Mouse (Mus musculus) intestine, postnatal 0 days (tissue): ENCODE measurements at regions not wholly inside any gene's neighbourhood (a gene's known extent, or its start where the extent isn't known, plus 50 kb on each side); places are given as distances from the start of the nearest gene placed in this dataset.

Experiments
- ATAC-seq: fragments of 200-750 bp; cut with Nextera tagmentation; 2 replicates; pipeline ENCODE4 v1.8.0; 2017; ENCODE audit warnings: mild to moderate bottlenecking, moderate TSS enrichment, moderate library complexity
- H3K27ac ChIP-seq: fragments of 300-500 bp; sonication (generic); 2 replicates; pipeline ENCODE4 v1.5.1; 2014; ENCODE audit warnings: mild to moderate bottlenecking, low read depth, low read length, moderate library complexity
- H3K27me3 ChIP-seq: fragments of 300-500 bp; sonication (generic); replicated peaks from 2 replicates; pipeline ENCODE4 v1.6.1; 2014; ENCODE audit warnings: low read length, mixed read lengths; ENCODE audit not compliant: control insufficient read depth, insufficient read depth
- H3K36me3 ChIP-seq: fragments of 300-500 bp; sonication (generic); 2 replicates; pipeline ENCODE4 v1.6.1; 2014; ENCODE audit warnings: mild to moderate bottlenecking, moderate library complexity; ENCODE audit not compliant: control insufficient read depth, insufficient read depth
- H3K4me1 ChIP-seq: fragments of 300-500 bp; sonication (generic); replicated peaks from 2 replicates; pipeline ENCODE4 v1.6.1; 2014; ENCODE audit warnings: antibody characterized with exemption, low read length, mixed read lengths; ENCODE audit not compliant: control insufficient read depth, insufficient read depth
- H3K4me2 ChIP-seq: fragments of 300-500 bp; sonication (generic); replicated peaks from 2 replicates; pipeline ENCODE4 v1.6.1; 2014; ENCODE audit warnings: low read depth, mild to moderate bottlenecking, moderate library complexity
- H3K4me3 ChIP-seq: fragments of 300-500 bp; sonication (generic); 2 replicates; pipeline ENCODE4 v1.5.1; 2014; ENCODE audit warnings: low read depth, low read length
- H3K9ac ChIP-seq: fragments of 300-500 bp; sonication (generic); 2 replicates; pipeline ENCODE4 v1.6.1; 2014; ENCODE audit warnings: mild to moderate bottlenecking, low read depth, low read length
- H3K9me3 ChIP-seq: fragments of 300-500 bp; sonication (generic); 2 replicates; pipeline ENCODE4 v1.6.1; 2016; ENCODE audit warnings: mixed run types; ENCODE audit not compliant: control insufficient read depth
- CTCF ChIP-seq: sonication (generic); IDR thresholded peaks from 2 replicates; pipeline ENCODE4 v1.5.1; 2016; ENCODE audit warnings: low read depth, mild to moderate bottlenecking, control low read depth, antibody characterized with exemption, moderate library complexity
- WGBS: fragments of 180-500 bp; shearing (Covaris S2); extraction: QIAGEN DNeasy Blood & Tissue Kit; methylation state at CpG from one replicate; pipeline ENCODE4 v1.1.7; 2014; 5-methylcytosine and 5-hydroxymethylcytosine counted together

GRCm38 (mm10) chr8:35877581-35877980 is 112.0 kb downstream of the Gm19410 start:
- WGBS = 86% methylated on average over 2 of the region's 2 CpGs
- H3K4me2 ChIP-seq = no peak overlapping the region
- no peak overlapping the region for H3K27ac ChIP-seq
- no peaks in the 10 kb centered on the region for H3K4me1 ChIP-seq
- TF ChIP-seq CTCF = no peak
- no peaks in the 10 kb centered on the region for H3K27me3 ChIP-seq
- no peaks in the 10 kb centered on the region for H3K36me3 ChIP-seq
- no peaks in the 10 kb centered on the region for H3K9me3 ChIP-seq
- no peak for ATAC-seq
- no peak overlapping the region for H3K4me3 ChIP-seq
- H3K9ac ChIP-seq = no peak overlapping the region

GRCm38 (mm10) chr8:35881810-35882209 is 116.2 kb downstream of the Gm19410 start:
- H3K4me1 ChIP-seq = no peaks in the 10 kb centered on the region; the same call in 1 of the 2 replicates
- no peak overlapping the region for H3K27ac ChIP-seq
- H3K9ac ChIP-seq = no peak overlapping the region
- no peaks in the 10 kb centered on the region for H3K9me3 ChIP-seq
- no peaks in the 10 kb centered on the region for H3K27me3 ChIP-seq
- no peaks in the 10 kb centered on the region for H3K36me3 ChIP-seq
- no peak overlapping the region for H3K4me3 ChIP-seq
- ATAC-seq = no peak
- 51% methylated on average over 5 of the region's 5 CpGs for WGBS
- TF ChIP-seq CTCF = no peak
- H3K4me2 ChIP-seq = no peak overlapping the region

- H3K9me3 ChIP-seq = no peaks in the 10 kb centered on the region
- H3K36me3 ChIP-seq = no peaks in the 10 kb centered on the region
- H3K27ac ChIP-seq = no peak overlapping the region
- no peak overlapping the region for H3K9ac ChIP-seq
- no peak overlapping the region for H3K4me2 ChIP-seq
- no peaks in the 10 kb centered on the region for H3K27me3 ChIP-seq
- no peaks in the 10 kb centered on the region; the same call in 1 of the 2 replicates for H3K4me1 ChIP-seq
- H3K4me3 ChIP-seq = no peak overlapping the region
- ATAC-seq = no peak
- 45% methylated on average over 12 of the region's 12 CpGs for WGBS
- TF ChIP-seq CTCF = no peak
These were observed 117.3 kb downstream of the Gm19410 start for GRCm38 (mm10) chr8:35882638-35883455.

- TF ChIP-seq CTCF = no peak
- H3K4me1 ChIP-seq = no peaks in the 10 kb centered on the region; the same call in 1 of the 2 replicates
- no peaks in the 10 kb centered on the region for H3K27me3 ChIP-seq
- no peak overlapping the region for H3K4me2 ChIP-seq
- H3K36me3 ChIP-seq = no peaks in the 10 kb centered on the region
- WGBS = 87% methylated on average over 1 of the region's 1 CpGs
- H3K27ac ChIP-seq = no peak overlapping the region
- no peak for ATAC-seq
- no peaks in the 10 kb centered on the region for H3K9me3 ChIP-seq
- H3K9ac ChIP-seq = no peak overlapping the region
- no peak overlapping the region for H3K4me3 ChIP-seq
These were observed 117.8 kb downstream of the Gm19410 start for GRCm38 (mm10) chr8:35883456-35883780.

GRCm38 (mm10) chr8:35884545-35884944 is 119.0 kb downstream of the Gm19410 start:
- WGBS = 54% methylated on average over 6 of the region's 6 CpGs

GRCm38 (mm10) chr8:35890083-35890482 is 124.5 kb downstream of the Gm19410 start:
- no peak overlapping the region for H3K27ac ChIP-seq
- no peak for TF ChIP-seq CTCF
- 72% methylated on average over 4 of the region's 4 CpGs for WGBS

More at GRCm38 (mm10) chr8:35884545-35884944, 119.0 kb downstream of the Gm19410 start:
- Histone ChIP-seq H3K9ac (no peak overlapping the region), H3K36me3 (no peaks in the 10 kb centered on the region), H3K4me2 (no peak overlapping the region), H3K4me3 (no peak overlapping the region), H3K9me3 (no peaks in the 10 kb centered on the region), H3K27ac (no peak overlapping the region), H3K27me3 (no peaks in the 10 kb centered on the region), H3K4me1 (no peaks in the 10 kb centered on the region; the same call in 1 of the 2 replicates)
- no peak for ATAC-seq
- TF ChIP-seq CTCF = no peak

More at GRCm38 (mm10) chr8:35890083-35890482, 124.5 kb downstream of the Gm19410 start:
- no peak overlapping the region for H3K4me2 ChIP-seq
- H3K27me3 ChIP-seq = no peaks in the 10 kb centered on the region
- no peaks in the 10 kb centered on the region for H3K9me3 ChIP-seq
- no peaks in the 10 kb centered on the region for H3K4me1 ChIP-seq
- H3K4me3 ChIP-seq = no peak overlapping the region
- no peak for ATAC-seq
- H3K9ac ChIP-seq = no peak overlapping the region
- H3K36me3 ChIP-seq = no peaks in the 10 kb centered on the region
